Comparison of ENCODE assay signal across 8 mouse cellular contexts in the genomic region with DNA sequence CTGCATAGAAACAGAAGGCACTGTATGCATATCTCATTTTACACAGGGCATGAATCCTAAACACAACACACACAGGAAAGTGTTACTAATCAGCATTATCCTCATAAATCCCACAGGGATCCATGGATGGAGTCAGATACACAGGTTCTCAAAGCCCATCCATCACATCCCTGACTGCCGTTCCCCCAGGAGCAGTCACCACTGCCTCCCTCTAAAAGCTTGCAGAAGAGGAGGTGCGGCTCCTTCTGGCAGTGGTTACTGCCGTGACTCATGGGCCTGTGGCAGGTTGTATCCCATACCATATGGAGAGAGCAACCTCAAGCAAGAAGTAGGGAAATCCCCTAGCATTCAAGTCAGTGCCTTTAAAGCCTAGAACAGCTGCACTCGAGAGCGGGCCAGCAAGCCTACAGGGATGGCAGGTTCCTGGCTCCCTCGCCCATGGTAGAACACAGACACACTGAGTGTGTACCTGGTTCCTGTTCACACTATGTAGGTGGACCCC. TPM values are rescaled to one million over a fixed set of nuclear protein-coding genes. Genes with fewer than 3 reads are reported as not detected.
DNase-seq lines count a peak whose midpoint lies in the region; ATAC-seq lines count a peak whose summit lies in the region.

No protein-coding gene starts in this region.

- peaks cover 10% of the 10 kb centered on the region for H3K4me1 ChIP-seq in forebrain, embryonic 16.5 days (replicated peaks; ENCODE audit: control insufficient read depth, insufficient read depth, low read length)
- 0 out of 2 replicates have a peak, but pooled peaks cover 4% of the 10 kb centered on the region for H3K4me1 ChIP-seq in forebrain, embryonic 12.5 days
- H3K4me1 ChIP-seq in midbrain, embryonic 16.5 days (ENCODE audit: control insufficient read depth, insufficient read depth, low read length): peaks cover 9% of the 10 kb centered on the region; the same call in 1 of the 2 replicates

- peak; percentile 51 for DNase-seq in CD4-positive, CD25-positive, alpha-beta regulatory T cell, adult 2 months (ENCODE audit: low read depth, low spot score)
- no peak for DNase-seq in cerebellum, adult 11-12 months
- no peak for DNase-seq in heart, postnatal 36 days
- DNase-seq in cerebellum, adult 11 months: no peak

- 63% methylated on average over 6 of the region's 6 CpGs for WGBS in forebrain, embryonic 16.5 days
- WGBS in forebrain, embryonic 12.5 days: 74% methylated on average over 6 of the region's 6 CpGs
- 59% methylated on average over 6 of the region's 6 CpGs for WGBS in midbrain, embryonic 16.5 days

- H3K27me3 ChIP-seq in forebrain, embryonic 16.5 days (replicated peaks; ENCODE audit: control insufficient read depth, insufficient read depth, low read length): no peaks in the 10 kb centered on the region
- H3K27me3 ChIP-seq in forebrain, embryonic 12.5 days: no peaks in the 10 kb centered on the region
- H3K27me3 ChIP-seq in midbrain, embryonic 16.5 days (ENCODE audit: control insufficient read depth, insufficient read depth, low read depth, low read length): no peaks in the 10 kb centered on the region

- no peak overlapping the region for H3K9ac ChIP-seq in forebrain, embryonic 16.5 days (replicated peaks; ENCODE audit: low read depth, low read length)
- H3K9ac ChIP-seq in forebrain, embryonic 12.5 days: no peak overlapping the region
- no peak overlapping the region for H3K9ac ChIP-seq in midbrain, embryonic 16.5 days (ENCODE audit: low read depth, low read length)

- H3K9me3 ChIP-seq in forebrain, embryonic 16.5 days (ENCODE audit: control insufficient read depth, low read length): no peaks in the 10 kb centered on the region
- H3K9me3 ChIP-seq in forebrain, embryonic 12.5 days: peaks cover 4% of the 10 kb centered on the region
- no peaks in the 10 kb centered on the region for H3K9me3 ChIP-seq in midbrain, embryonic 16.5 days (replicated peaks; ENCODE audit: control insufficient read depth, low read length, poor library complexity, severe bottlenecking)

- no peak overlapping the region for H3K4me3 ChIP-seq in forebrain, embryonic 16.5 days (replicated peaks; ENCODE audit: low read length)
- H3K4me3 ChIP-seq in forebrain, embryonic 12.5 days (replicated peaks): no peak overlapping the region
- no peak overlapping the region for H3K4me3 ChIP-seq in midbrain, embryonic 16.5 days (ENCODE audit: low read depth, low read length)

- no peak overlapping the region for H3K4me2 ChIP-seq in forebrain, embryonic 16.5 days (ENCODE audit: low read length)
- no peak overlapping the region for H3K4me2 ChIP-seq in forebrain, embryonic 12.5 days
- no peak overlapping the region for H3K4me2 ChIP-seq in midbrain, embryonic 16.5 days (ENCODE audit: low read length)

- H3K36me3 ChIP-seq in forebrain, embryonic 16.5 days (ENCODE audit: control insufficient read depth, insufficient read depth): no peaks in the 10 kb centered on the region
- no peaks in the 10 kb centered on the region for H3K36me3 ChIP-seq in forebrain, embryonic 12.5 days (replicated peaks)
- H3K36me3 ChIP-seq in midbrain, embryonic 16.5 days (ENCODE audit: control insufficient read depth, insufficient read depth, low read length): no peaks in the 10 kb centered on the region

- H3K27ac ChIP-seq in forebrain, embryonic 16.5 days (ENCODE audit: low read length): no peak overlapping the region; the same call in 1 of the 2 replicates
- H3K27ac ChIP-seq in forebrain, embryonic 12.5 days: no peak overlapping the region
- no peak overlapping the region for H3K27ac ChIP-seq in midbrain, embryonic 16.5 days (ENCODE audit: low read length)

- intact Hi-C loops in heart, postnatal 36 days (cut with DNase I): no loop called here

- ATAC-seq in forebrain, embryonic 16.5 days: peak; percentile 34; the same call in 1 of the 2 replicates
- ATAC-seq in forebrain, embryonic 12.5 days (ENCODE audit: low FRiP score): no peak
- peak; percentile 53 for ATAC-seq in granulocyte monocyte progenitor cell, adult 5-6 weeks (replicated peaks; ENCODE audit: poor library complexity, severe bottlenecking)
- ATAC-seq in midbrain, embryonic 16.5 days: peak; percentile 18; the same call in 1 of the 2 replicates

RNA-seq across cellular contexts. Expression of a gene that starts 45.8 kb away (rescaled TPM):
- 140 and 150 TPM in 2 replicates for polyA plus RNA-seq in forebrain, embryonic 16.5 days (2015; fragmentation: Nextera tagmentation; extraction: Ambion mirVana)
- polyA plus RNA-seq in forebrain, embryonic 12.5 days (2016; fragmentation: Nextera tagmentation; extraction: Ambion mirVana): 66.7 and 68.4 TPM in 2 replicates
- 66.3 and 67.0 TPM in 2 replicates for total RNA-seq in granulocyte monocyte progenitor cell, adult 5-6 weeks (2014; fragmentation: Nextera tagmentation)
- 94.8 and 95.1 TPM in 2 replicates for total RNA-seq in granulocyte monocyte progenitor cell, adult 5-6 weeks (2017)
- polyA plus RNA-seq in midbrain, embryonic 16.5 days (2015; fragmentation: Nextera tagmentation; extraction: Ambion mirVana): 146 and 149 TPM in 2 replicates
- total RNA-seq in heart, postnatal 36 days (2021): 1 to 10 TPM; 2.5 to 9.3 TPM
